Mouse (Mus musculus): ENCODE results near the gene Ppp1r35.

Ppp1r35 gene

GRCm38 (mm10) chr5:137782776-137783522 lies 4.3 kb downstream of the Ppp1r35 start:
- DNase-seq (ENCODE audit: low spot score in 2 of 2) = no peak

DNA sequence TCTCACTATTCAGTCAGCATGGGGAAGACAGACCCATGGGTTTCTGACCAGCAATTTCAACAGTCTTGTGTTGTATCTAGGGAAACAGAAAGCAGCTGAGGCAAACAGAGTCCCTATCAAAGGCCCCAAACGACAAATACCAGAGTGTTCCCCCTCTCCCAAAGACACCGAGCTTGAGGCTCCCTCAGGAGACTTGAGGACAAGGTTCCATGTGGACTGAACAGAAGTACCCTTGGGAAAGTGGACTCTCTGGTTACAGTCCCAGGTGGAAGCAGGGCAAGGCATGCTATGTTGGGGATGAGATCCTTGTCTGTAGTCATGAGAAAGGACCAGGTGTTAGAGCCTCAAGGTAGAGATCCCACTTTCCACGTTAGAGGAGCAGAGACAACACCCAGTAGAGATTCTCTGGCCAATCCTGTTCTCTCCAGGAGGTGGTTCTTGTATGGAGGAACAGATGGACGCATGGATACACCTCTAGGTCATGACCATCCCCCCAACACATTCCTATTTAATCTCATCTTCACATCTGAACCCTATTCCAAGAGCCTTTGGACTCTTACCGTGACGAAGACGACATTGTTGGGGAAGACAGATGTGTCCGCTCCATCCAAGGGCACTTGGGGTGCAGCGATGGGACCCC lies 5.4 kb downstream of the Ppp1r35 start:
- no peak for DNase-seq (ENCODE audit: low spot score in 2 of 2)

- DNase-seq (ENCODE audit: low spot score in 2 of 2) = no peak
These were observed 5.9 kb downstream of the Ppp1r35 start for GRCm38 (mm10) chr5:137784546-137784945.

DNA sequence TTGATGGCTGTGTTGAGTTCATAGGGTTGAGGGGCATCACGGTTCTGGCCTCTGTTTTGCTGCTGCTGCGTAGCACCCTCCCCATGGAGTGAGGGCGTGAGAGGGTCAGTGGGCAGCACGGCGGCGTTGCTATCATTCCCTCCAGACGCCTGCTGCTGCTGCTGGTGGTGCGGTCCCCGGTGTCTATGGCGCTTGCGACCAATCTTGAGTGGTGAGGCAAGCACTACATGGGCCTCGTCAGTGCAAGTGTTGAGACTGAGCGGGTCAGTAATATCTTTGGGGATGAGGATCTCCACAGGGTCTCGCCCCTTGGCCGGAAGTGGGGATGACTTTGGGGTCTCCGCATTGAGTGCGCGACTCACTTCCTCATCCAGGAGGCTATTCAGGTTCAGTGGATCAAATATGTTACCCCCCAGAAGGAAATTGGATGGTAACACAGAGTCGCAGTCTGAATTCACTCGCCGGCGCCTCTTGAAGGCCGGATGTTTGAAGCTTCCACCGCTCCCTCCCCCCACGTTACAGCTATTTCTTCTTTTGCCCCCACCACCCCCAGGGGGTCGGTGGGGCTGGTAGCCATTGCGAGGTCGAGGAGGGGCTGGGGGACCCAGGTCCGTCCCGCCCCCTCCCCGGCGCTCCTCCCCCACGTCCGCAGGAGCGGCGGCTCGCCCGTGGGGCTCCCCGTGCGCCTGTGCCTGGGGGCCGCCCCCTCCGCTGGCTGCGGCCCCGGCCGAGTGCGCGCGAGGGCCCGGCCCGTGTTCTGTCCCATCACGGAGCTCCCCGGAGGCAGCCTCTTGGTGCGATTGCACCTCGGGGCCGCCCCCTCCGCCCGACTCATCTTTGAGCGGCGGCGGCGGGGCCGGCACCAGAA lies 6.7 kb downstream of the Ppp1r35 start:
- peak; percentile 58 for DNase-seq (ENCODE audit: low spot score in 2 of 2)

DNA sequence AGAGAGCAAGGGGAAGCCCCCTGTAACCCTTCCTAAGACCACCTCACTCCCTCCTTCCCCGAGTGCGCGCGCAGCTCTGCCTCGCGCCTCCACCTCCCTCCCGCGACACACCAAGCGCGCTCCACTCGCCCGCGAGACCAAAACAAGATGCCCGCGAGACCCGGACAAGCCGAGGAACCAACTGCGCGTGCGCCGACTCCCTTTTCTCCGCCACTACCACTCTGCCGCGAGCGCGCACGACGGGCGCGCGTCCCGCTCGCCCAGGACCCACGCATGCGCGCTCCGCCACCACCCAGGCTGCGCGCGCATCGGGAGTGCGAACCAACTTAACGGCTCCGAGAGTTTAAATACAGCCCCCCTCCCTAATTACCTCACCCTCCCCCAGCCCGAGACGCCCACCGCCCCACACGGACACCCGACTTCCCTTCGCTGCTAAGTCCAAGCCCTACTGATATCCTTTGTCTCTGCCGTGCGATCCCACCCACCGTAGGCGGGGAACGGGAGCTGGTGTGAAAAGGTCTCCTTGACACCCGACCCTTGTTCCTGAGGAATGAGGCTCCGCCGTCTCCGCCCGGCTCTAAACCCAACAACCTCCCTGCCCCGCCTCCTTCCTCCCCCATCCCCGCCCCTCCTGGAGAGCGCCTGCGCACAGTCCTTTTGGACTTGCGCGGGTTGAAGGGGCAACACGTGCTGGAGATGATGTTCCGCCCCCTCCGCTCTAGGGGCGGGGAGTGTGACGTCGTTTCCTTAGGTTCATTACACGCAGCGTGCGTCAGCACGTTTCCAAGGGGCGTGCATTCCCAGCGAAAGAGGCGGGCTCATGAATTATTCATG lies 7.7 kb downstream of the Ppp1r35 start:
- DNase-seq (ENCODE audit: low spot score in 2 of 2) = peak; percentile 95 to 99

DNA sequence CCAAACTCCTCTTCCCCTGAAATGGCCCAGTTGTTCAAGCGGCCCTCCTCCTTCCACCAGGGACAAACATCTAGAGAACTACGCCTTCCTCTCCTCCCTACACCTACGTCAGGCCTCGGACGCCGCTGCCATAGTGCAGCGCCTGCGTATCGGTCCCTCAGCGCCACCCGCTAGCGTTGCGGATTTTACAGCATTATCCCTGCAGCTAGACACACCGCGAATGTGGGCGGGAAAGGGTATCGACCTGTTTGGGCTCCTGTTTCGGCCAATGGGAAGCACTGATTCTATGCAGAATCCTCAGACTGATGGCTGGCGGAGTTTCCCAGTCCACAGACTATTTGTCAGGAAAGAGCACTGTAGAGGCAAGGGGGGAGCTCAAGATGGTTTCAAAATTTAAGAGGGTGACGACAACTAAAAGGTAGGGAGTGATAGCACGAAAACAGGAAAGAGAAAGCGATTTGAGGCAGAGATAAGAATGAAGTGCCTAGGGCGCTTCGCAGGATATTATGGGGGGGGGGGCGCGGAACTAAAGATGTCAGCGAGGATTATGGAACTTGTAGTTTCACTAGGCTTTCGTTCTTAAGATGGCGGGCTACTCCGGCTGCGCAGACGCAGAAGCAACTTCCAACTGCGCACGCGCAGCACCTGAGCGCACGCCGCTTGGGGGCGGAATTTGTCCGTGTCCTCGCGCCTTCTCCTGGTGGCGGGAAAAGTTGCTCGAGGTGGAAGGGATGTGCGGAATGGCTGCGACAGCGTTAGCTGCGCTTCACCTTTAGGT lies 8.7 kb downstream of the Ppp1r35 start, which contains the start of the genes Mepce and Zcwpw1:
Gene Mepce (minus strand): TSS at position 505 of the 778 bp plus-strand sequence.
Gene Zcwpw1 (plus strand): TSS at position 648 of the 778 bp plus-strand sequence.
- DNase-seq (ENCODE audit: low spot score in 2 of 2) = peak; percentile 95

DNA sequence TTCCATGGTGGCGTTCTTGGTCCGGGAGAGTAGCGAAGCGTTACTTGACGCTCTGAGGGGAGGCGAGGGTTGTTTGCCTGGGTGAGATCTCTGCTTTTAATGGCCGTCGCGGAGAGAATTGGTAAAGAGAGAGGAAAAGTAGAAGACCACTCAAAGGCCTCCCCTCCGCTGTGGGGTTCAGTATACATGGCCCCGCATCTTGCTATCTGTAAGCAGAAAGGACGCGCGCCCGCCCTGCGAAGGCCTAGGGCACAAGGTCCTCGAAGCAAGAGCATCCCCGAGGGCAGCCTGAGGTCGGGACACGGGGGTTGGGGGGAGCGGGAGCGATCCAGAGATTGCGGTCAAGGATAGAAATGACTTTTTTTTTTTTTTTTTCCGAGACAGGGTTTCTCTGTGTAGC lies 9.5 kb downstream of the Ppp1r35 start:
- peak in 1 of 2 experiments; percentile 44 for DNase-seq (ENCODE audit: low spot score in 2 of 2)

DNA sequence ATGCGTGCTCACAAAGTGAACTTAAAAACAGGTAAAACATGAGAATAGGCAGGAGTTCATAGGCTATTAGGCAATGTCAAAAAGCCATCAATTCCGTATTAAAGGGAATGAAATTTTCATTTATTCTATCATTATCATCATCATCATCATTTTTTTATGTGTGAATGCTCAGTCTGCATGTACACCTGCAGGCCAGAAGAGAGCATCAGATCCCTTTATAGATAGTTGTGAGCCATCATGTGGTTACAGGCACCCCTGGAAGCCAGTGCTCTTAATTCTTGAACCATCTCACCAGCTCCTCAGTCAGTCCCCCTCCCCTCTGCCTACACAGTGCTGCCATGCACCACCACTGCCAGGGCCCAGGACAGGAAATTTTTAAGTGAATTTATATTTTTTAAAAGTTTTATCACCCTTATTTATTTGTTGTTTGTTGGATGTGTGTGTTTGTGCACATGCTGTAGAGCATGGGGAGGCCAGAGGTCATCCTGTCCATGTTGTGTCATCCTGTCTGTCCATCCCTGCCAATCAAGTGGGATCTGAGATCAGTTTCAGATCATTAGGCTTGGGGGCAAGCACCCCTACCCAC lies 10.4 kb downstream of the Ppp1r35 start:
- no peak for DNase-seq (ENCODE audit: low spot score in 2 of 2)

DNA sequence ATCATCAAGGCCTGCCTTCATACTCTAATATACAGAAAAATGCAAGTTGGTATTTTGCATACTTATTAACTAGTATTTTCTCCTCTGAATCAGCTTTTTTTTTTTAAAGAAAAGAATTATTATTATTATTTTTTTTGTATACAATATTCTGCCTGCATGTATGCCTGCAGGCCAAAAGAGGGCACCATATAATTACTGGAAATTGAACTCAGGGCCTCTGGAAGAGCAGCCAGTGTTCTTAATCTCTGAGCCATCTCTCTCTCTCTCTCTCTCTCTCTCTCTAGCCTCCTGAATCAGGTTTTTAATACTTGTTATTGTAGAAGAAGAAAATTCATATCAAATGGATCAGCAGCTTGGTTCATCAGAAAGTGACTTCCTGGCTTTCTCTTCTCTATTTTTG lies 12.9 kb downstream of the Ppp1r35 start:
- DNase-seq (ENCODE audit: low spot score in 2 of 2) = no peak

DNA sequence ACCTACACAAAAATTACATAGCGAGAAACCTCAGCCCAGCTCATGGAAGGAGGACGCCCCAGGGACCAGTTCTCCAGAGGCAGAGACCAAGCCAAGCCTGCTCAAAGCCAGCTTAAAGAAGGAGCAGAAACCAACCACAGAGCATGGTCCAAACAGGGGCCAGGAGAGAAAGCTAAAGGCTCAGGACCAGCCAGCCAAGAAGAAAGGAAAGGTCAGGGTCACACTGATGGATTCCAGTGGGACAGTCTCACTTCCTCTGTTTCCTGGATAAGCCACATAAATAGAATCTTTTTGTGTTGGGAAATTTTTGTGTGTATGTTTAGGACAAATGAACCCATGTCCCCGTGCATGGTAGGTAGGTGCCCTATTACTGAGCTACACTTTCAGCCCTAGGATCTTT lies 18.0 kb downstream of the Ppp1r35 start:
- DNase-seq (ENCODE audit: low spot score in 2 of 2) = no peak

DNA sequence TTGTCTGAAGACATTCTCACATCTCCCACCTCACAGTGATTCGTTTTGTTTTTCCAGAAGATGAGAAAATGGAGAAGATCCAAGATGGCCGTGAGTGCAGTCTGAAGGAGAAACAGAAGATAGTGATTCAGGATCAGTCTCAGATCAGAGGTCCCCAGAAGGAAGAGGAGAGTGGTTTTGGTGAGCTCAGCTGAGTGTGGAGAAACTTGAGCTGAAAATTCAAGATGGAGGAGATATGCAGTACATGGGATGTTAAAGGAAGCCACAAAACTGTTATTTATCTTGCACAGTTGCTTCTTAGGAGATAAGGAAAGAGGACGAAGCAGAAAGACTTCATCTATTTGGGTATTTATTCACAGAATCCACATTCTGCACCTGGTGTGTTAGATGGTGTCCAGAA lies 22.3 kb downstream of the Ppp1r35 start:
- DNase-seq (ENCODE audit: low spot score in 2 of 2) = no peak

DNA sequence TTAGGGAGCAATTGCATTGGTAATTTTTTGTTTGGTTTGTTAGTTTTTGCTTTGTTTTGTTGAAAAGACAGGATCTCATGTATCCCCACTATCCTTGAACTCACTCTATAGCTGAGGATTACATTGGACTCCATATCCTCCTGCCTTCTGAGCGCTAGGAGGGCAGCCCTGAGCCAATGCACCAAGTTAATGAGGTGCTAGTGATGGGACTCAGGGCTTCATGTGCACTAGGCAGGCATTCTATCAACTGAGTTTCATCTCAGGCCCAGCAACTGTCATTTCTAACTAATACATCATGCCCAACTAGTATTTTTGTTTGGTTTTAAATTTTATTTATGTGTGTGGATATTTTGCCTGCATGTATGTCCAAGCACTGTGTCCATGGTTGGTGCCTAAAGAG lies 27.5 kb downstream of the Ppp1r35 start:
- DNase-seq (ENCODE audit: low spot score in 2 of 2) = no peak

DNA sequence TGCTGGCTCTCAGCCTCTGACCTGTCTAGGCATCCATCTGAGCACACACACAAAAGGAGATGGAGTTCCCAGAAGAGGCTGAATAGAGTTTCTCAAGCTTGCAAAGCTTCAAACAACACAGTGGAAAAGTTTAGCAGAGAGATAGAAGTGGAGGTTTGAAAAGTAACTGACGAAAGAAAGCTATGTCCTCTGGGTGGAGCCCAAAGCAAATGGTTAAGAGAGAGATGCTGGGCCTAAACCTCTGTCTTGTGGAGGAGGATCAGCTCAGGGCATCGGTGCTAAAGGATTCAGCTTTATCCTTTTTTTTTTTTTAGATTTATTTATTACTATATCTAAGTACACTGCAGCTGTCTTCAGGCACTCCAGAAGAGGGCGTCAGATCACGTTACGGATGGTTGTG lies 29.7 kb downstream of the Ppp1r35 start:
- DNase-seq (ENCODE audit: low spot score in 2 of 2) = no peak

- no peak for DNase-seq (ENCODE audit: low spot score in 2 of 2)
These were observed 39.0 kb downstream of the Ppp1r35 start for GRCm38 (mm10) chr5:137817466-137818222.

DNA sequence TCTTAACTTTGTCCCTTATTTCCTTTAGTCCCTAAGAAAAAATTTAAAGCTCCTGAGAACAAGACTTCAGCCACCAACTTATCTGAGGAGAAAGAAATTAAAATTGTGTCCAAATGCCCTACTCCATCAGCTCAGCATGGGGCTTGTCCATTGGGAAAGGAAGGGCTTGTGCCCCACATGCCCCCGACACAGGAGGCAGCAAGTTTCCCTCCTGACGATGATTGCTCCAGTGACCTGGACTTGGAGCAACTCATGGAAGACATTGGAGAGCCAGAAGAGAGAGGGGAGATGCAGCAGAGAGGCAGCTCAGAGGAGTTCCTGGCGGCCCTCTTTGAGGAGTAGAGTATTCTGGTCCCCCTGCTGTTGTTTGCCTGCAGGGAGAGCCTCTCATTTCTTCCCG lies 43.5 kb downstream of the Ppp1r35 start:
- DNase-seq (ENCODE audit: low spot score in 2 of 2) = no peak

GRCm38 (mm10) chr5:137822602-137823001 lies 44.0 kb downstream of the Ppp1r35 start:
- no peak for DNase-seq (ENCODE audit: low spot score in 2 of 2)

DNA sequence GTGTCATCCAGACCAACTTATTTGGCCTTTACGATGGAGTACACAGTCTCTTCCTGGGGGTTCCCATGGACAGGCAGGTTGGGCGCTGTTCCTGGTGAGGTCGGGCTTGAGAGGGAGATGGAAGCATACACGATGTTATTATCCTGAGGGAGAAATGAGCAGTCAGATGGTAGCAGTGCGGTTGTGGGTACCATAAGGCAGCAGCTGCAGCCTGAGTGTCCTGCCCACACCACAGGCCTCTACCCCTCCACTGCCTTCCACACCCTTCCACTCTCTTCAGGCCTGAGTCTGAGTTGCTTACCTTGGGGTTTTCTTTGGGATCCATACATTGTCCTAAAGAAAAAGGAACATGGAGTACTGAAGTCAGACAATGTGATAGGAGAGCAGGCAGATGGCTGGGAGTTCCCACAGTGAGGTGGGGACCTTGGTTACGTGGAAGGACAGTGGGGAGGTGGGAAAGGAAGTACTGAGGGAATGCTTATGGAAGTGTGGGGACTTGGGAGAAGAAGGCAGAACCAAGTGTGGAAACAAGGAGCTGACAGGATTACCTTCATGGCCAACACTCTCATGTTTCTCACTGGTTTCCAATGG lies 44.9 kb downstream of the Ppp1r35 start:
- no peak for DNase-seq (ENCODE audit: low spot score in 2 of 2)

- no peak for DNase-seq (ENCODE audit: low spot score in 2 of 2)
These were observed 46.4 kb downstream of the Ppp1r35 start for GRCm38 (mm10) chr5:137825030-137825429.

DNA sequence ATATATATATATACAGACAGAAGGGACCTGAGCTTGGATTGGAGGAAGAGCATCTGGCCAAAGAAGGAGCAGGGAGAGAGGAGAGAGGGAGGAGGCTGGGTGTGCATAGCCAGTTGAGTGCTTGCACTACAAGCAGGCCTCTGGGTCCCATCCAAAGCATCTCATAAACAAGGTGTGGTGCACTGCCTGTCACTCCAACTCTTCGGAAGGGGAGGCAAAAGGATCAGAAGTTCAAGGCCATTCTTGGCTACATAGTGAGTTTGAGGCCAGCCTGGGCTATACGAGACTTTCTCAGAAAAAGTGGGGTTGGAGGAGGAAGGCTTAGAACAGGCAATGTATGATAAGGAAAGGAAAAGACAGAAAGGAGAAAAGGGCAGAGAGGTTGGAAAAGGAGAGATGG lies 47.3 kb downstream of the Ppp1r35 start:
- DNase-seq (ENCODE audit: low spot score in 2 of 2) = no peak
